Comparison of ENCODE assay signal across 10 mouse cellular contexts in genomic region chr10:78008169-78008568, GRCm38 (mm10). TPM values are rescaled to one million over a fixed set of nuclear protein-coding genes. Genes with fewer than 3 reads are reported as not detected.
DNase-seq lines count a peak whose midpoint lies in the region; ATAC-seq lines count a peak whose summit lies in the region.
"Had no signal": no experiment of that assay in that cellular context is flagged by ENCODE, and none has a peak within 500 bp of the region (broad histone marks: within the 10 kb centered on the region; RNA-seq: fewer than 3 reads in every experiment).

No protein-coding gene starts in this region.

- DNase-seq in heart, adult 9 months (ENCODE audit: low spot score in 2 of 2), result no peak
- DNase-seq in embryonic facial prominence, embryonic 11.5 days (ENCODE audit: low spot score), result no peak
- DNase-seq in induced T-regulatory cell, adult 2 months (ENCODE audit: low read depth), result peak; percentile 18
- no peak for DNase-seq in thymus, adult 18-20 months
- no peak for DNase-seq in adrenal gland, postnatal 14 days
- DNase-seq: cerebellum, adult 11 months had no signal

- peak overlapping the region; percentile 95 for H3K4me2 ChIP-seq in heart, embryonic 13.5 days
- peak overlapping the region; percentile 77 for H3K4me2 ChIP-seq in embryonic facial prominence, embryonic 11.5 days (ENCODE audit: low read depth, low read length)
- peak overlapping the region; percentile 78 for H3K4me2 ChIP-seq in midbrain, embryonic 12.5 days (replicated peaks)

- peak overlapping the region; percentile 96 for H3K9ac ChIP-seq in heart, embryonic 13.5 days
- H3K9ac ChIP-seq in embryonic facial prominence, embryonic 11.5 days (replicated peaks; ENCODE audit: low read length), result peak overlapping the region; percentile 46
- H3K9ac ChIP-seq in midbrain, embryonic 12.5 days (replicated peaks), result peak overlapping the region; percentile 89

- peaks cover 28% of the 10 kb centered on the region for H3K36me3 ChIP-seq in heart, embryonic 13.5 days
- H3K36me3 ChIP-seq in embryonic facial prominence, embryonic 11.5 days (replicated peaks; ENCODE audit: control insufficient read depth, insufficient read depth, low read depth, low read length), result no peaks in the 10 kb centered on the region
- no peaks in the 10 kb centered on the region for H3K36me3 ChIP-seq in midbrain, embryonic 12.5 days

- no peaks in the 10 kb centered on the region for H3K27me3 ChIP-seq in heart, embryonic 13.5 days (replicated peaks)
- no peaks in the 10 kb centered on the region for H3K27me3 ChIP-seq in embryonic facial prominence, embryonic 11.5 days (ENCODE audit: control insufficient read depth, insufficient read depth, low read length)
- peaks cover 7% of the 10 kb centered on the region for H3K27me3 ChIP-seq in midbrain, embryonic 12.5 days

- no peak for ATAC-seq in heart, embryonic 13.5 days (ENCODE audit: extremely low read depth, insufficient number of reproducible peaks, low FRiP score, low TSS enrichment)
- ATAC-seq in embryonic facial prominence, embryonic 11.5 days (replicated peaks; ENCODE audit: insufficient number of reproducible peaks, low FRiP score, low TSS enrichment, low read depth), result no peak
- no peak for ATAC-seq in midbrain, embryonic 12.5 days (ENCODE audit: low FRiP score, low read depth)
- no peak for ATAC-seq in erythroid progenitor cell, adult 5-6 weeks (replicated peaks; ENCODE audit: low FRiP score, poor library complexity, severe bottlenecking)

- 61% methylated on average over 3 of the region's 3 CpGs for WGBS in heart, embryonic 13.5 days
- WGBS in embryonic facial prominence, embryonic 11.5 days, result 79% methylated on average over 3 of the region's 3 CpGs
- WGBS in midbrain, embryonic 12.5 days, result 84% methylated on average over 3 of the region's 3 CpGs

- H3K4me3 ChIP-seq in heart, embryonic 13.5 days, result peak overlapping the region; percentile 90
- peak overlapping the region; percentile 75 for H3K4me3 ChIP-seq in embryonic facial prominence, embryonic 11.5 days (ENCODE audit: low read depth, low read length)
- peak overlapping the region; percentile 65 for H3K4me3 ChIP-seq in midbrain, embryonic 12.5 days

- H3K27ac ChIP-seq in heart, embryonic 13.5 days (replicated peaks), result peak overlapping the region; percentile 100
- no peak overlapping the region for H3K27ac ChIP-seq in embryonic facial prominence, embryonic 11.5 days (replicated peaks; ENCODE audit: low read depth, low read length)
- no peak overlapping the region for H3K27ac ChIP-seq in midbrain, embryonic 12.5 days (replicated peaks)

- H3K4me1 ChIP-seq in heart, embryonic 13.5 days, result peaks cover 51% of the 10 kb centered on the region
- H3K4me1 ChIP-seq in embryonic facial prominence, embryonic 11.5 days (ENCODE audit: control insufficient read depth, insufficient read depth, low read length), result peaks cover 7% of the 10 kb centered on the region; the same call in 1 of the 2 replicates
- peaks cover 35% of the 10 kb centered on the region for H3K4me1 ChIP-seq in midbrain, embryonic 12.5 days

- H3K9me3 ChIP-seq in heart, embryonic 13.5 days, result no peaks in the 10 kb centered on the region
- H3K9me3 ChIP-seq in embryonic facial prominence, embryonic 11.5 days (replicated peaks; ENCODE audit: control insufficient read depth, low read length), result no peaks in the 10 kb centered on the region
- H3K9me3 ChIP-seq in midbrain, embryonic 12.5 days, result no peaks in the 10 kb centered on the region

RNA-seq across cellular contexts. Expression of gene Pfkl, which starts 1.7 kb away (rescaled TPM):
- polyA plus RNA-seq in heart, embryonic 13.5 days (2015; fragmentation: Nextera tagmentation; extraction: Ambion mirVana), result 190 and 214 TPM in 2 replicates
- 108 and 129 TPM in 2 replicates for polyA plus RNA-seq in embryonic facial prominence, embryonic 11.5 days (2014; fragmentation: Nextera tagmentation; extraction: Ambion mirVana)
- polyA plus RNA-seq in midbrain, embryonic 12.5 days (2016; fragmentation: Nextera tagmentation; extraction: Ambion mirVana), result 104 and 116 TPM in 2 replicates
- 144 and 165 TPM in 2 replicates for total RNA-seq in adrenal gland, postnatal 14 days (2021)
- total RNA-seq in erythroid progenitor cell, adult 5-6 weeks (2015; ENCODE audit: low replicate concordance), result 0.42 and 1.8 TPM in 2 replicates
- total RNA-seq in erythroid progenitor cell, adult 5-6 weeks (2017; ENCODE audit: low replicate concordance), result 9.2 and 9.8 TPM in 2 replicates

RNA-seq across cellular contexts. Expression of gene 1810043G02Rik, which starts 29.8 kb away (rescaled TPM):
- 16.3 and 18.0 TPM in 2 replicates for polyA plus RNA-seq in heart, embryonic 13.5 days (2015; fragmentation: Nextera tagmentation; extraction: Ambion mirVana)
- 25.8 and 27.9 TPM in 2 replicates for polyA plus RNA-seq in embryonic facial prominence, embryonic 11.5 days (2014; fragmentation: Nextera tagmentation; extraction: Ambion mirVana)
- 32.0 and 32.9 TPM in 2 replicates for polyA plus RNA-seq in midbrain, embryonic 12.5 days (2016; fragmentation: Nextera tagmentation; extraction: Ambion mirVana)
- 15.4 and 17.5 TPM in 2 replicates for total RNA-seq in adrenal gland, postnatal 14 days (2021)
- total RNA-seq in erythroid progenitor cell, adult 5-6 weeks (2015; ENCODE audit: low replicate concordance), result not detected in 2 replicates
- total RNA-seq in erythroid progenitor cell, adult 5-6 weeks (2017; ENCODE audit: low replicate concordance), result 0.26 and 3.5 TPM in 2 replicates

RNA-seq across cellular contexts. Expression of gene Dnmt3l, which starts 33.6 kb away (rescaled TPM):
- 0.13 and 0.37 TPM in 2 replicates for polyA plus RNA-seq in heart, embryonic 13.5 days (2015; fragmentation: Nextera tagmentation; extraction: Ambion mirVana)
- polyA plus RNA-seq in embryonic facial prominence, embryonic 11.5 days (2014; fragmentation: Nextera tagmentation; extraction: Ambion mirVana), result 0.20 TPM in 1 of 2 replicates, not detected in the other
- not detected in 2 replicates for polyA plus RNA-seq in midbrain, embryonic 12.5 days (2016; fragmentation: Nextera tagmentation; extraction: Ambion mirVana)
- total RNA-seq in adrenal gland, postnatal 14 days (2021), result 7.2 and 8.4 TPM in 2 replicates
- total RNA-seq in erythroid progenitor cell, adult 5-6 weeks (2015; ENCODE audit: low replicate concordance), result not detected in 2 replicates
- 1.1 TPM in 1 of 2 replicates, not detected in the other for total RNA-seq in erythroid progenitor cell, adult 5-6 weeks (2017; ENCODE audit: low replicate concordance)
- polyA plus RNA-seq: CD4-positive, CD25-positive, alpha-beta regulatory T cell, adult 4 months had no signal

RNA-seq across cellular contexts. Expression of gene Aire, which starts 35.2 kb away (rescaled TPM):
- polyA plus RNA-seq in heart, embryonic 13.5 days (2015; fragmentation: Nextera tagmentation; extraction: Ambion mirVana), result not detected in 2 replicates
- 0.11 TPM in 1 of 2 replicates, not detected in the other for polyA plus RNA-seq in embryonic facial prominence, embryonic 11.5 days (2014; fragmentation: Nextera tagmentation; extraction: Ambion mirVana)
- polyA plus RNA-seq in midbrain, embryonic 12.5 days (2016; fragmentation: Nextera tagmentation; extraction: Ambion mirVana), result 0.17 and 0.35 TPM in 2 replicates
- total RNA-seq in adrenal gland, postnatal 14 days (2021), result not detected in 2 replicates
- not detected in 2 replicates for total RNA-seq in erythroid progenitor cell, adult 5-6 weeks (2015; ENCODE audit: low replicate concordance)
- not detected in 2 replicates for total RNA-seq in erythroid progenitor cell, adult 5-6 weeks (2017; ENCODE audit: low replicate concordance)

RNA-seq across cellular contexts. Expression of gene Trpm2, which starts 37.8 kb away (rescaled TPM):
- polyA plus RNA-seq in heart, embryonic 13.5 days (2015; fragmentation: Nextera tagmentation; extraction: Ambion mirVana), result 0.19 and 0.23 TPM in 2 replicates
- polyA plus RNA-seq in embryonic facial prominence, embryonic 11.5 days (2014; fragmentation: Nextera tagmentation; extraction: Ambion mirVana), result 0.43 and 0.86 TPM in 2 replicates
- 1.2 and 1.5 TPM in 2 replicates for polyA plus RNA-seq in midbrain, embryonic 12.5 days (2016; fragmentation: Nextera tagmentation; extraction: Ambion mirVana)
- total RNA-seq in adrenal gland, postnatal 14 days (2021), result 2.4 and 4.8 TPM in 2 replicates
- 0.42 and 1.1 TPM in 2 replicates for total RNA-seq in erythroid progenitor cell, adult 5-6 weeks (2015; ENCODE audit: low replicate concordance)
- 33.1 and 38.6 TPM in 2 replicates for total RNA-seq in erythroid progenitor cell, adult 5-6 weeks (2017; ENCODE audit: low replicate concordance)

Comparison
In these comparisons a context has a peak if more than half of its experiments do, and no peak if none do; other contexts are left out.
1. H3K9ac ChIP-seq: peak in every context shown above with its lines; median percentile 96 in heart, embryonic 13.5 days; 89 in midbrain, embryonic 12.5 days; 46 in embryonic facial prominence, embryonic 11.5 days.